Mouse (Mus musculus) layer of hippocampus, adult 9-11 months (tissue): ENCODE measurements at regions not wholly inside any gene's neighbourhood (a gene's known extent, or its start where the extent isn't known, plus 50 kb on each side); places are given as distances from the start of the nearest gene placed in this dataset.

Experiments used
- DNase-seq: peaks from one replicate; pipeline ENCODE4 v3.0.0; 2022

DNA sequence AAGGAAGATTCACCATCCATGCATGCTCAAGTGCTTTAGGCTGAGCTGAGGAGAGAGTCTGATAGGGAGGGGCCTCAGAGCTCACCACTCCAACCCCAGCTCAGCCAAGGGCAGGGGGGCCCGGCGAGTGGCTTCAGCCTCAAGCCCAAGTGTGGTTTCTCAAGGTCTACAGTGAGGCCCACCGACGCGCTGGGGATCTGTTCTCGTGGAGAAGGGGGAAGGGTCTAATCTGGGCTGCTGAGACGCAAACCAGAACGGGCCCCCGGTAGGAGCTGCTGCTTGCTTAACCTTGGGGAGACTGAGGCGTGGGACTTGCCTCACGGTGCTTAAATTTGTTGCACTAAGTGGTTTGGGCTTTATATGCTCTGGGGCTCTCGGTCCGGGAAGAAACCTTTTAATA lies 70.9 kb downstream of the Asb1 start:
- no peak for DNase-seq

DNA sequence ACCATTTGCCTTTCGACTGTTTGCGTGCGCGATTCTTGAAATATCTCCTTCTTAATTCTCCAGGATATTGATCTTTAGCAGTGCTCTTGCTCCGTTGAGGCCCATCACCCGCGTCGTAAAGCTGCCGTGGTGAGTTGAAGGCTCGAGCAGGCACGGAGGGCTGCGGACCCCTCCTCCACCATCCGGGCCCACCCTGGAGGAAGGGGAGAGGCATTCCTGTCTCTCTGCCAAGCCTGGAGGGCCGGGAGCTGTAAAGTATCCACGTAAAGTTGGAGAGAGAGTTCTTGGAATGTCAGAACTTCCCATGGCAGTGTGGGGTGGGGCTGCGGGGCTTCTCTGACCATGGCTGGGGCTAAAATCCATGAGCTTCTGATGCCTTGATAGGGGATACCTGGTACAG lies 71.3 kb downstream of the Asb1 start:
- no peak for DNase-seq

DNA sequence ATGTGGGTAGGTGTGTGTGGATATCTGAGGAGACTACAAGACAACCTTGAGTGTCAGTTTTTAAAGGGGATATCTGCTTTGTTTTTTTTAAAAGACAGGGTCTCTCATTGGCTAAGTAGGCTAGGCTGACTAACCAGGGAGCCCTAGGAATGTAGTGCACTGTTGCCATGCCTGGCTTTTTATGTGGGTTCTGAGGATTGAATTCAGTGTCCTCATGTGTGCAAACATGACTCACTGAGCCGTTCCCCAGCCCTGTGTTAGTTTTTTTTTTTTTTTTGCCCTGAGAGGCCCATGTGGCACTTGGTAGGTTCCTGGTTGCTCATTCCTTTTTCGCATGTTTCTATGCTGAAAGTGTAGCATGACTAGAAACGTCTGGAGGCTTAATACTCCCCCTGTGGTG lies 72.6 kb downstream of the Asb1 start:
- no peak for DNase-seq

DNA sequence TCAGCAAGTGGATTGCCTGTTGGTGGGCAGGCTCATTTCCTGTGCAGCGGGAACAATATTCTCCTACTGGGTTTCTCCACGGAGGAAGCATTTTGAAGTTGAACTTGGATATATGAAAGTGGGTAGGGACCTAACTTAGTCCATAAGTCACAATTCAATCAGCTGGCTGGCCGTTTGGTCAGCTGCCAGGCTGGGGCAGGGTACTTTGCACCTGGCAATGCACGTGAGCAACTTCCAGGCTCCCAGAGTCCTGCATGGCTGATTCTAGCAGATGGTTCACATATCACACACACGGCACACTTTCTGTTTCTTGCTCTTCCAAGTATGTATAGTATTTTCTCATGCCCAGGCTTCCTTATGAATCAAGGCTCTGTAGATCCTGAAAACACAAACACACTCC lies 75.1 kb downstream of the Asb1 start:
- no peak for DNase-seq

DNA sequence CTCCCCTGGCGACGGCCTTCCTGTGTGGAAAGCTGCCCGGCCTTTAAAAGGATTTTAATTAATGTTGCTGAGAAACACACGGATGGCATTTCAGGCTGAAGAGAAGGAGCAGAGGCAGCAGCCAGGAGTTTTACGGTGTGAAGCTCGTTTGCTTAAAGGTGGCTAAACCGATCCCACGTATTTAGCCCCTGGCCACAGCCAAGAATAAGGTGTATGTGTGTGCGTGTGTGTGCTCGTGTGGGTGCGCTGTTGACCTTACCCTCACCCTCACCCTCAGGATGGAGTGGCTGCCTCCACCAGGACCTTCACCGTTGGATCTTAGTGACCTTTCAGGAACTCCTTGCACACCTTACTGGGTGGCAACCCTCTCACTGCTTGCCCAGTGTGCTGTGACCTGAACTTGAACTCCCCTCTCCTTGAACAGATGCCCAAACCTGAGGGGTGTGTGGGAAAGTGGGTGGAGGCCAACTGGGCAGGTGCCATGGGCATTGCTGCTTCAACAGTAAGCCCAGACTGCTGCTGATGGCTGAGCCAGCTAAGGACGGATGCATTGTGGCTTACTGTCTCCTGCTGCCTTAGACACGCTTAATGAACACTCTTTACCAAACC lies 78.3 kb downstream of the Asb1 start:
- no peak for DNase-seq

DNA sequence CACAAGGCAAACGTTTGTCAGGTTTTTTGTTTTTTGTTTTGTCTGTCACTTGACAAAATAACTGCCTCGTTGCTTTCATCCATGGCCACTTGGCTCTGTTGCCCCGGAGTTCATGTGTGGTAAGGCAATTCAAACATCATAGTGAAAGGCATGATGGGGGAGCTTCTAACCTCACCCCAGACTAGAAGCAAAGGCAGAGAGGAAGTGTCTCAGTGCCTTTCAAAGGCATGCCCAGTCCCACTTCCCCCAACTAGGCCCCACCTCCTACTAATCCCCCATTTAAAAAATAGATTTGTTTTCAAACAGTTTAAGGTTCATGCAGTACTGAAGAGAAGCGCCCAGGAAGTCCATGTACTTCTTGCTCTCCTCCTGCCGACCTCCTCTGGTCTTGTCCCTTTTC lies 80.8 kb downstream of the Asb1 start:
- no peak for DNase-seq

DNA sequence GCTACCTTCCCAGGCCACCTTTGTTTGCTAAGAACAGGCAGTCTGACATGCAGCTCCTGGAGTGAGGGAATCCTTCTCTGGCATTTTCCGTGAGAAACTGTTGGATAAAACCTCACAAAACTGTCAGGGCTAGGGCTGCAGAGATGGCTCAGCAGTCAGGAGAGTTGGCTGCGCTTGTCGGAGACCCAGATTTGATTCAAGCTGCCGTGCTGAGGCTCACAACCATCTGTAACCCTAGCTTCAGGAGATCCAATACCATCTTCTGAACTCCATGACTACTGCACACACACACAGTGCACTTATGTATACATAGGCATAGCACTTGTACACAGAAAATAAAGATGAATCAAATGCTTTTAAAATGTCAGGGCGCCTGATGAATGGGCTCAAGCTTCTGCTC lies 82.5 kb downstream of the Asb1 start:
- no peak for DNase-seq

DNA sequence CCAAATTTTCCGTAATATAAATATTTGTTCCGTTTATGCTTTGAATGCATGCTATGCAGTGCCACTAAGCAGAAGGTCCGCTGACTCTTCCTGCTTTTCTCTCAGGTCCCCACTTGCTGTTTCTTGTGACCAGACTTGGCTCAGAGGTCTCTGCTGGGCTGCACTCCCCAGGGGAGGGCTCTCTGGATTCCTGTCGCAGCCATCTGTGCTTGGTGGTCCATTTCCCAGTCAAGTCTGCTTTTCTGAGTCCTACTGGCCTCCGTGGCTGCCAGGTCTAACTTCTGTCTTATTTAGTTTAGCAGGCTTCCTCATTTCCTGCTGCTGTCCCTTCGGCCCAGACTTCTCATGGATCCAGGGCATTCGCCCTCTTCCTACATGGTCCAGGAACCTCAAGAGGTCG lies 83.7 kb downstream of the Asb1 start:
- no peak for DNase-seq

DNA sequence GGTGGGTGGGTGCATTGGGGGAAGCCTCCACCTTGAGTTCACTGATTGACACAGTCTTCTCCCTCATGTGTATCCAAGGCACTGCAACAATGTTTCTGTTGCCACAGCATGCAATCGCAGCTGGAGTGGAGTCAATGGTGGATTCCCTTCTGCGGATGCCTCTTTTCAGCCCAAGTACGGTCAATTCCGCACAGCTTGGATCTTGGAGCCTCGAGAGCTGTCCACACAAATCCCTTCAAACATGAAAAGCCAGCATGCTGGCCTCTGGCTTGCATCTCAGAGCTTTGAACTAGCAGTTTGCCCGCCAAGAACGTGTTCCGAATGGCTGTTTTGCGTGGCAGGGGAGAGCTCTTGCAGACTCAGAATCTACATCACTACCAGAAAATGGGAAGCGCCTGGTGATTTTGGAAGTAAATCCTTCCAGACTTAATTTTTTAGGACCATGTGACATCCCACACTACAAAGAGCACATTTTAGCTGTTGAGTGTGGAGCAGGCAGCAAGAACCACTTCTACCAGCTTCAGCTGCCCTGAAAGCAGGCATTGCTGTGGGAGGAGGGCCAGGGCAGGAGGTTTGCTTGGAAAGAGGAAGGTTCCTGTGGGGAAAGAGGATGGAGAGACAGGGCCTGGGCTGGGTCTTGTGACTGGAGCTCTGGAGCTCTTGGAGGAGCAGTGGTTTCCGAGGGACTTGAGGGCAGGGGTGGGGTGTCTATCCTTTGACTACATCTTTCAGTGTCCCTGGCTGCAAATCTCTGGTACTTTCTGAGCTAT lies 84.4 kb downstream of the Asb1 start:
- no peak for DNase-seq

DNA sequence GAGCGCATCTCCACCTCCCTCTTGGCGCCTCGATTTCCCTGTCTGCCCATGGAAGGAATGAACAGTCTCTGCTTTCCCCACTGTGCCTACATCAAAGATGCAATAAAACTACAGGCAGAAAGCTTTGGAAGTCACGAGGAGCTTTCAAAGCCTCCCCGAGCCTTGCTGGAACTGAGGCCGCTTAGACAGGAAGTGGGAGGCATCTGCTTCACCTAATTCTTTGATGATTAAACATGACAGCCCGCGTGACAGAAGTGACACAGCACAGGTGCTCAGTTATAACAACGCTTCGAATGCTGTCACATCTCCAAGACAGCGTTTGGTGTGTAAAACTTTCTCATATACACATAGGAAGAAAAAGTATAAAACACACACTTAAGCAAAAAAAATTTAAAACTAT lies 85.7 kb downstream of the Asb1 start:
- no peak for DNase-seq

DNA sequence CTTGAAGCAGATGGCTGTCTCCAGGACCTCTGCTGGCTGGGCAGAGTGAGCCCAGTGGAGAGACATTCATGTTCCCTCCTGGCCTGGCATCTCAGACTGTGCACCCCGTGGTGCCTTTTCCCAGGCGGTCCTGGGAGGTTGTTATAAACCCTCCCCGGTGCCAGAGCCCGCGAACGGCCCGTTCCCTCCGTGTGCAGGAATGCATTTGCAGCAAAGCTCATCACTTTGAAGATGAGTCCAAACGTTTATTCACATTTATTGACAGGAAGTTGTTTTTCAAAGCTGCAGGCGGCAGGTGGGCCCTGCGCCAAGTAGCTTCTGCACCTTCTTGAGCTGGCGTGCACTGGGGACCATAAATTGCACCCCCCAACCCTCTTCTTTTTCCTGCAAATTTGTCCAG lies 89.9 kb downstream of the Asb1 start:
- no peak for DNase-seq

DNA sequence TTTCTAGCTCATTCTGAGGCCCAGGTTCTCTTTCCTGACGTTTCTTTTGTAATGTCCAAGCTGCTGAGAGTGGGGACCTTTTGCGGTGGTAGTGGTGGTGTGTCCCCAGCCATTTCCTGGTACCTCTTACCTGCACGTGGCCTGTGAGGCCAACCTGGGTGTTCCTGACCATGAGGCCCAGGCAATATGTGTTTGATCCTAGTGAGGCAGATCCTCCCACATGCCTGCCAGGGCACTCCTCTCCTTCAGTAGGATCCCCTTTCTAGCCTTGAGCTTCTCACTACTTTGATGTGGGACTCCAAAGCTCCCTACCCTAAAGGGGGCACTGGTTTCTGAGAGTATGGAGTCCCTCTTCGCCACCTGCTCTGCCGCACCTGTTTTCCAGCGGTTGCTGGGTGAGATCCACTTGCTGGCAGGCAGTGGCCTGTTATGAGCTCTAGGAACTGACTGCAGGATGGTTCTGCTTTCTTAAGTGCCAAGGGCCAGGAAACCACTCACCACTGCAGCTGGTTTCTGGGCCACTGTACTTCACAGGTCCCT lies 90.6 kb downstream of the Asb1 start:
- DNase-seq, result no peak

DNA sequence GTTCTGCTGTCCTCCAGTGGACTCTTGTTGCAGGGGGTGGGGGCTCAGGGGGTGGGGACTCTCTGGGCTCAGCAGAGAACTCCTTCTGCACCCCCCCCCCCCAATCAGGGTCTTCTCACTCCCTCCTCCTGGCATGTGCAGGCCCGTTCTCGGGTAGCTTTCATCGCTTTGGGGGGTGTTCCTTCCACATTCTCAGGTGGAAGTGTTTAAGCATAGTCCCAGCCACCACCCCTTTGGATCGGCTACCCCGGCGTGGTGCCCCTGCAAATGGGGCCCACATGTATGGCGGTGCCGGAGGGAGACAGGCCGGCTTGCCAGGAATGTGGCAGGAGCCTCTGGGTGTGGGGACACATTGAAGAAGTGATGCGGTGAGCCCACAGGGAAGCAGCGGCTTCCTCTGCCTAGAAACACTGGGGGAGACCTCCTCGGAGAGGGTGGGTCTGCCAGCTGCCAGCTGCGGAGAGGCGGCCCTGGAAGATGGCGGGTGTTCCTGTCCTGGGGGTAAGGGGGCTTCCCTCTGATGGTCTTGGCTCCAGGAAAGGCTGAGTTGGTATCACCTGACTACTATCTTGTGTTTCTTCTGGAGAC lies 92.7 kb downstream of the Asb1 start:
- DNase-seq, result no peak

DNA sequence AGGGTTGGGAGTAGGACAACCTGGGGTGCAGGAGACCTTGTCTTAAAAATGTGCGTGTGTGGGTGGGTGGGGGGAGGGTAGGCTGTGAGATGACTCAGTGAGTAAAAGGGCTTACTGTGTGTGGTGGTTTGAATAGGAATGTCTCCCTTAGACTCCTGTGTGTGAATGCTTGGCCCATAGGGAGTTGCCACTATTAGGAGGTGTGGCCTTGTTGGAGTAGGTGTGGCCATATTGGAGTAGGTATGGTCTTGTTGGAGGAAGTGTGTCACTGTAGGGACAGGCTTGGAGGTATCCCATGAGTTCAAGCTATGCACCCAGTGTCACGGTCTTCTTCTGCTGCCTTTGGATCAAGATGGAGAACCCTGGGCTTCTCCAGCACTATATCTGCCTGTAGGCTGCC lies 96.2 kb downstream of the Asb1 start:
- no peak for DNase-seq

DNA sequence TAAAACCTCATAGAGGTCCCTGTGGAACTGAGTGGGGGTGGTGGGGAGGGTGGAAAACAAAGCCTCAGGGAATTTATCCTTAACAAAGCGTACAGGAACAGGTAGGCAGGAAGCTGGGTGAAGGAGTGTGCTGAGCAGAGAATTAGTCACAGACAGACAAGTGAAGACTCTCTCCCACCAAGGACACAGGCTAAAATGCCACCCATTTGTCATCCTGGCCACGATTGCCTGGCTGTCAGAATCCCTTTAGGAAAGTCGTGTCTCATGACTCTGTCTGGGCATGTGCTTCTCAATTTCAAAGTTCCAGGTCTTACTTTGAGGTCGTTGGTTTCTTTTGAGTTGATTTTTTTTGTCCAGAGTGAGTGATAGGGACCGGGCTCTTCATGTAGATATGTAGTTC lies 100.2 kb downstream of the Asb1 start:
- no peak for DNase-seq

DNA sequence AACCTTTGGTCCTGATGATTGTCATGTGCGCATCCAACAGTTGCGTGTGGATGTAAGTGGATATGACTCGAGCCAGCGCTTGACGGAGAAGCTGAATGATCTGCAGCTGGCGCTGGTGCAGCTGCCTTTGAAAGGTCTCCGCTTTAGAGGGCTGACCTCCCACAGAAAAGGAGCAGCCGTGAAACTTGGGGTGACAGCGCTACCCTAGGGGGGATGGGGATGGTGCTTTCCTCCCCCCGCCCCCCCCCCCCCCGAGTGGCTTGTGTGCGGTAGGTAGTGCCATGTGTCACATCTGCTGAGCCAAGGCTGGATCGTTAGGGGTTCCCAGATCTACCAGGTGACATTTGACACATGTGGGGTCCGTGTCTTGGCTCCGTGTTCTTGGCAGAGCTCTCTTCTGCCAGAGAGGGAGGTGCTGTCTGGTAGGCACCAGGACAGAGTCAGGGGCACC lies 118.7 kb downstream of the Asb1 start:
- no peak for DNase-seq

DNA sequence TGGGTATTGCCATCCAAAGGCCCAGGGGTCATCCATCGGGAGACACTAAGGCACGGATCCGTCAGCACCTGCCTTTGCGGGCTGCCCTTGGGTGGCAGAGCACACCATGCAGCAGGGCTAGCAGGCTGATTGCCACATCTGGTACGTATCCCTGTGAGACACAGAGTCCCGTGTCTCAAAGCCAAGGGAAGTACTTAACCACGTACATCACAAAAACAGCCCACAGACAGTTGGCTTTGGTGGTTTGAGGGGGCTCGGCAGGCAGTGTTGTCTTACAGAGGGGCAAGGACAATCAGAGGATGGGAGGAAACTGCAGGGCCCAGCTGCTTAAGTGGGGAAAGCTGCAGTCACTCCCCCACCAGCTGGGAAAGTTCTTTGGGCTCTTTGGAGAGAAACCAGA lies 119.1 kb downstream of the Asb1 start:
- no peak for DNase-seq

DNA sequence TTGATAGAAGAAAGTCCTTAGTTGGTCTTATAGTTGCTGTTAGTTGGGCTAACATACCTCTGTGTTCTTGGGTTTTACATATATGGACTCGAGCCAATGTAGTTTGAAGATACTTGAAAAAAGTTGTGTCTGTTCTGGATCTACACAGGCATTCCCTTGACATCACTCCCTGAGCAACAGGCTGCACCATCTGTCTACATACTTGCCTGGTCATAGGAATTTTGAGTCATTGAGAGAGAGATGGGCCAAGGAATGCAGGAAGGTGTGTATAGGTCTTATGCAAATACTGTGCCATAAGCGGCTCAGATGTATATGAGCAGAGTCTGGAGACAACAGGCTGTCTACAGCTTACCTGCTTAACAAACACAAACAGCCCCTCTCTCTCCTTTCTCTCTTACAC lies 122.9 kb downstream of the Asb1 start:
- no peak for DNase-seq

DNA sequence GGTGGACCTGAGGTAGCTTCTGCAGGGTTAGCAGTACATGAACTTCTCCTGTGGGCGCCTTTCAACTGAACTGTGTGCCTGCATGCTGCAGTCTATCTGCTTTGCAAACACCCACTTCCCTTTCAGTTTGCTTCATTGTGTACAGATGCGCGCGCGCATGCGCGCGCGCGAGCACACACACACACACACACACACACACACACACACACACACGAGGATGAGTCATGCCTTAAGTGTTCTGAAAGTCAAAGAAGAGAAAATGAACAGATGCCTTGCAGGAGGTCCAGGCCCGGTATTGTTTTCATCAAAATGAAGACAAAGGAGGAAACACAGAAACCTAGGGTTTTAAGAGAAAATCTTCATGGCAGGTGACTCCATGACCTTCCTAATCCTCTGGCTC lies 124.3 kb downstream of the Asb1 start:
- no peak for DNase-seq

DNA sequence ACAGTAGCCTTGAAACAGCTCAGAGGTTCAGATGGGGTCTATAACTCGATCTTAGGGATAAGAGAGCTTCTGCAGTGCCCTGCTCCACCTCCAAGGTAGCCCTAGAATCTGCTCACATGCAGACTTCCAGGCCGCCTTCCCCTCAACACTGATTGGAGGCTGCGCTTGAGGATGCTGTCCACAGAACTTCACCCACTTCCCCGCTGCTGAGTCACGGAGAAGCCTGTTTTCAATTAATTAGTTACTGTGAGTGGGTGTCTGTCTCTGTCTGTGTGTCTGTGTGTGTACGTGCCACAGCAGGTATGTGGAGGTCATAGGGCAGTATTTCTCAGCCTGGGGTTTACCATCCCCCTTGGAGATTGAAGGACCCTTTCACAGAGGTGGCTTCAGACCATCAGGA lies 128.2 kb downstream of the Asb1 start:
- DNase-seq, result peak; percentile 15

DNA sequence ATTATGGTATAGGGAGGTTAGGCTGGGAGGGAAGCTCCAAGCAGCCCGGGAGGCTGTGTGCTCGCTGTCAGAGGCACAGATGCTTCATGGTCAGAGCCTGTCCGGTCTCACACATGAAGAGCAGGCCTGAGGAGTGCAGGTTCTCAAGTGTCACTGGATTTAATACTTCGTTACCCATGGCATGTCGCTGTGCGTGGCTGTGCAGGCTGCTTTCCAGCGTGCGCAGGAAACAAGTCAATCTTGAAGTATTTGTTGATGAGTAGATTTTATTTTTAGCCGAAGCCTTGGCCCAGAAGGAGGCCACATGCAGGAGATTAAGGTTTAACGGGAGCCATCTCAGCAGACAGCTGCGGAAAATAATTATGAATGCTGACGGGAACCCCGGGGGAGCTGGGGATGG lies 130.3 kb upstream of the Twist2 start:
- DNase-seq, result no peak

DNA sequence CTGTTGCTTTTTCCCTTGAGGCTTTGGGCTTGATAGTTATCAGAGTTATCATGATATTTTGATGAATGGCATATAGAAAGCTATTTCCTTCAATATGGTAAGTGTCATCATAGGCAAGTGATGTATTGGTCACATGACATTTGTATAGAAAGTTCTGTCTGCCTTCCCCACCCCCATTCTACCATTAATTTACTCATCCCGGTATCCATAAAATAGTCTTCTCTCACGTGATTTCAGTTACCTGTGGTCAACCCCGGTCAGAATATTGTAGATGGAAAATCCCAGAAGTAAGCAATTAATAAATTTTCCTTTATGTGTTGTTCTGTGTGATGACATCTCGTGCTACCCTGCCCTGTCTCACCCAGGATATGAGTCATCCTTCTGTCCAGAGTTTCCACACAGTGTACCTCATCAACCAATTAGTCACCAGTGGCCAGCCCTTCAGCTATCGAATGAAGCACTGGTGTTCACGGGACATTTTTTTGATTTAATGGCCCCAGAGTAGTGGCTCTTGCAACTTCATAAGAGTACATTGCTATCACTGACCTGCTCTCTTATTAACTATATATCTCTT lies 127.1 kb upstream of the Twist2 start:
- no peak for DNase-seq

DNA sequence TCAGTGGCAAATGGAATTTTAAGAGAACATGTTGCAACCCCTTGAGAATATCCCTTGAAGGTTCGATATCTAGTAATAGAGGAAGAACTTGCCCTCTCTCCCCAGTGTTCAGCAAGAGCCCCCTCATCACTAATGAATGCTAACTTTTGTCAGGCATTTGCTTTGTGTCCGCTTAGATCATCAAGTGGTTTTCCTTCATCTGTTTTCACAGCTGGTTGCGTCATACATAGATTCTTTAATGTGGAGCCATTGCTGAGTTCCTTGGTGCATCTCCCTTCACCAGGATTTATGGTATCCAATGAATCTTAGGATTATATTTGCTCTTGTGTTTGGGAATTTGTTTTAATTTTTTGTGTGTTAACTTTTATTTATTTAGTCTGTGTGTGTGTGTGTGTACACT lies 124.2 kb upstream of the Twist2 start:
- no peak for DNase-seq

DNA sequence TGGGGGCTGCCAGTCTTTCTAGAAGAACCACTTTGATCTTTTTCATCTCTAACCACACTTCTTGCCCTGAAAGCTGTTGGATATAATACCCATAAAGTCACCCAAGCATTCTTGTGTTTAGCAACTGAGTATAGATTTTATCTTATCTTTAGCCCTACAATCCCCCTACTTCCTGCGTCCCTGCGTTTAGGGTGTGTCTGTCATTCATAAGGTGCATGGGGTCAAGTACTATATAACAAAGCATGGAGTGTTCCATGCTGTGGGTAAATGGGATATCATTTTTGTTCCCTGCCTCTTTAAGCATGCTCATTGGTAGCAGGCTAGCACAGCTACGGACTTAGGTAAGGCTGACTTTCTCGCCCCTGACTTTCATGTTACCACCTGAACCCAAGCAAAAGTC lies 122.5 kb upstream of the Twist2 start:
- DNase-seq, result no peak
